Mouse (Mus musculus): ENCODE data around the gene Renbp.

Renbp gene

DNA sequence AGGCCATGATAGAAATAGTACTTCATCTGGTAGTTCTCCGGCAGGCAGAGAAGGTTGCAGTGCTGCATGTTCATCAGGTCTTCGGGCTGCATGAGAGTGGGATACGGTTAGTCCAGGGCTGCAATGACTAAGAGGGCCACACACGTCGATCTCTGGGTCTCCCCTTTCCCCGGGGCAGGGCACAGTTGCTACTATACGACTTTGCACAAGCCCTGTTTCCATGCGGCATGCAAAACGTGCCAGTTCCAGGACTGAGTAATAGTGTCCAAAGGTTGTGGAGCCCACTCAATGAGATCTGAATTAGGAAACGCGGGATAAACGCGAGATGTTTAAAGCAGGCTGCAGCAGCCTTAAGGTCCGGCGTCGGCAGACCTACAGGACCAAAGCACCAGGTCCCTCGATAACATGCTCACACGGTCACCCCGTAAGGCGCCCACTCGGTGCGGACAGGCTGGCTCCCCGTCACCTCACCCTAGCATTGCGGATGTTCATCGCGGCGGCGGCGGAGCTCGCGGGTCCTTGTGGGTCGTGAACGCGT lies 9.3 kb downstream of the Renbp start:
- no peak for DNase-seq (ENCODE audit: low read depth, low spot score)

DNA sequence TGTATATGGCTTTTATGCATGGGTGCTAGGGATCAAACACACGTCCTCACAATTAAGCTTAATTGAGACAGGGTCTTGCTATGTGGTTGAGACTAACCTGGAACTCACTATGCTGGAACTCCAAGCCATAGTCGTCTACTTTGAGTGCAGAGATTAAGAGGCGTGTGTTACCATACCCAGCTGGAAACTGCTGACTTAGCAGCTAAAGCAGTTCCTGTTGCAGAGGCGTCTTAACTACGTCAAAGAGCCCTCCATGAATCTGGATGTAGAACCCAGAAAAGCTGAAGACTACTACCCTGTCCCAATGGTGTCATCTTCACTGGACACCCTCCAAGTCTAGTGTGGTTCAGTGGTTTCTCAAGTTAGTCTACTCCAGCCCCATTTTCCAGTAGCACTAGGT lies 12.0 kb downstream of the Renbp start:
- no peak for DNase-seq (ENCODE audit: low read depth, low spot score)

- no peak for DNase-seq (ENCODE audit: low read depth, low spot score)
Observed at GRCm38 (mm10) chrX:73916945-73917344, 13.7 kb downstream of the Renbp start.

GRCm38 (mm10) chrX:73914827-73915703 lies 15.6 kb downstream of the Renbp start:
- peak; percentile 98 for DNase-seq (ENCODE audit: low read depth, low spot score)

DNA sequence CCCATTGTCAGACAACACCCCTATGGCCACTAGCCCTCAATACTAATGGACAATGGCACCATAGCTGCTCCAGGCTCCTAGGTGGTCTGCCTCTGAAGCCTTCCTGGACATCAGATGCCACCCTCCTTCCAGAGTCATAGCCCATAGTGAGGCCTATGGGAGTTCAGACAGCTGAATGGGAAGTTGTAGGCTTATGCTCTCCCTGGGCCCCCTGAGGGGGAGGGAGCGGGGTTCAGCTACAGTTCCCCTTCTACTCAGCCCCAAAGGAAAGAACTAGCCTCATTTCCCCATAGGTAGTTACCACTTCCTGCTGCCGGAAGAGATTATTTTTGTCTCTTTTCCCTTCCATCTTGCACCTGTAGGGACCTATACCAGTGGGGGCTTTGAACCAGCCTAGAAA lies 19.1 kb downstream of the Renbp start:
- DNase-seq (ENCODE audit: low read depth, low spot score) = no peak

DNA sequence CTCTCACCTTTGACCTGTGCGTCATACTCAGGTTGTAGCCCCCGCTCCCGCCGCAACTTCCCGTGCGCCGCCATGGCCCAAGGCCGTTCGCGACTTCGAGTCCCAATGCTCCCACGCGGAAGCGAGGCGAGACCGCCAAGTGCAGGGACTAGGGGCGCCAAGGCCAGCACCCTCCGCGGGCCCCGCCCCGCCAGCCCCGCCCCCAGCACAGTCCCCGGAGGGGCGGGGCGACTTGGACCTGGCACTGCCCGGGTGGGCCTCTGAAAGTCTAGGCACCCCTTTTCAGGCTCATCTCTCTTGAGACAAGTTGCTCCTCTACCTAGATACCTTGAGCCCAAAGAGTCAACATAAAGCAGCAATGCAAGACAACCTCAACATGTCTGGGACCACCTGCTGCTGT lies 19.5 kb downstream of the Renbp start:
- DNase-seq (ENCODE audit: low read depth, low spot score) = no peak

DNA sequence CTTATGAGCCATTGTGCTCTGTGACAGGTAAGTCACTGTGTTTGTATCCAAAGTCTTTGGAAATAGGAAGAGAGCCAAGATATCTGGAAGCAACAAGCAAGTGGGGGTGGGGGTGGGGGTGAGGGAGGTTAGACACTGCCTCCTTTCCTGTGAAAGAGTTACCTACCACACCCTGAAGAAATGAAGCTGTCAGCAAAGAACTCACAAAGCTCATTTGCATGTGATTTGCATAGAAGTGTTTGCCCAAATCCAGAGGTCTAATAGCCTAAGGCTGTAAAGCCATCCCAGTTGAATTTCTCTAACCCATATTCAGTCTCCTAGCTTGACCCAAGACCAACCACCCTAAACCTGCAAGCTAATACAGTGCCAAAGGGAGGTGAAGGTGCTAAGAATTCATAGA lies 20.2 kb downstream of the Renbp start:
- no peak for DNase-seq (ENCODE audit: low read depth, low spot score)

- DNase-seq (ENCODE audit: low read depth, low spot score) = no peak
Observed at GRCm38 (mm10) chrX:73910049-73910448, 20.6 kb downstream of the Renbp start.

DNA sequence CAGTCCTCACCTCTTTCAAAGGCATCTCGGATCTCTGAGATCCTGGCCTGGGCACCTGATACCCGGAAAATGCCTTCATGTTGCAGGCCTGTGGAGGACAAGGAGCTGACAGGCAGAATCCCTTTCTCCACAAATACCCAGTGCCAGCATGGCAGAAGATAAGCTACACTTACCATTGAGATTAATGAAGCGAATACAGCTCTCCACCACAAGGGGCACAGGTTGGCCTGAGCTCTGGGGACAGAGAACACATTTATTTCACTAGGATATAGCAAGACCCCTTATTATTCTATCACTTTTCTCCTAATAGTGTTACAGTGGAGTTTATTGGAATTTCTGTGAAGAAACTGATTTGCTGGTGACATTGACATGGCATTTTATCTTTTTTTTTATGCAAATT lies 32.7 kb downstream of the Renbp start:
- DNase-seq (ENCODE audit: low read depth, low spot score) = no peak

DNA sequence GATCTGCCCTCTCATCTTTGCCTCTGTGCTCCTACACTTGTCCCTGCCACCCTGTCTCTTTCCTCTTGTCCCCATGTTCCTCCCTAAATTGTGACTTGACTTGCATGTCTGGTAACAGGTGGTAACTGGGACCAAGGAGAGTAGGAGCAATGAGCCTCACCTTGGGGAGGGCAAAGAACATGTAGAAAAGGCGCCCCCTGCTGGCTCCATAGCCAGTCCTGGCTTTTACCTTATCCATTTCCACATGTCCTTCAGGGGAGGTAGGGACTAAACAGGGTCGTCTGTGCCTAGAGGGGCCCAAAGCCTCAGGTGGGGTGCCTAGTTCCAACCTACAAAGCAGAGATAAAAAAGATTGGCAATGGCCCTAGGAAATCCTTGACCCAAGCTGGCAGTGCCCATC lies 34.9 kb downstream of the Renbp start, which contains the start of gene L1cam:
Gene L1cam, minus strand, starts transcription at position 387 of the 400 bp plus-strand sequence.
- peak; percentile 51 for DNase-seq (ENCODE audit: low read depth, low spot score)

GRCm38 (mm10) chrX:73892833-73893232 lies 37.8 kb downstream of the Renbp start:
- no peak for DNase-seq (ENCODE audit: low read depth, low spot score)

DNA sequence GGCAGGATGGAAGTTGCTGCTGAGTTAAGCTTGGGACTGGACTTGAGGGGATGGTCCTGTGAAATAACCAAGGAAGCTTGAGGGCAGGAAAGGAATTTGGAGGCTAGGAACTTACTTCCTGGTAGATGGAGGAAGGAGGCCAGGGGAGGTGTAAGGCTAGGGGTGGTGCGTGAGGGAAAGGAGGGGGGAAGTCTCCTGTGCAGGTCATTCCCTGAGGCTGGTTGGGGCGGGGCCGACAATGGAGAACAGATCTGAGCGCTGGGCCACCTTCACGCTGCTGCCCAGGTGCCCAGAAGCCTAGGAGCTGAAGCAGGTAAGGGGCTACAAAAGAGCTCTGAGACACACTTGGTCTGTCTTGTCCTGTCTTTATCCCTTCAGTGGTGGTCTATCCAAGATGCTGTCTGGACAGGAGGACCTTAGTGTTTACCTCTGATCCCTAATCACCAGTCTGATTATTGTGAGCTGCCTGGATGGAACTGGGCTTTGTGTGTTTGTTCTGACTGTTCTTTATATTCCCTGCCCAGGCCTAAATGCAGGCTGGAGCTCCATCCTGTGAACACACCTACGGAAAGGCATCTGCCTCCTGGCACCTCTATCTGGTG lies 39.0 kb downstream of the Renbp start, which contains the start of gene Avpr2:
Gene Avpr2, plus strand, starts transcription at position 552 of the 602 bp plus-strand sequence.
- no peak for DNase-seq (ENCODE audit: low read depth, low spot score)

DNA sequence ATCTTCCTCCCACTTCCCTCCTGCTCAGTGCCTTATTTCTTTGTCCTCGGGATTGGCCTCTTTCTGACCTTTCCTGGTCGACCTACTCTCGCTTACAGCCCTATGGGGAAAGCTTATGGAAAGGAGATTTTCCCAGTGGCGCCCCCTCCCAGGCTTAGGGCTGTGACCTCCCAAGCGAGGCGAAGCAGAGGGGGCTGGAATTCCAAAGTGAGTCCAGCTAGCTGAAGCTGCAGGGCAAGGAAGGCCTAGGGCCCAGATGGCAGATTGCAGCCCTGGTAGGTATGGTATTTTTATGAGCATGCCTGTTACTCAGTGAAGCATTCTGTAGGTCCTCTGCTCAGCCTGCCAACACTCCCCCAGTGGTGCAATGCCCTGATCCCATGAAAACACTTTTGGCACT lies 49.2 kb downstream of the Renbp start:
- no peak for DNase-seq (ENCODE audit: low read depth, low spot score)

DNA sequence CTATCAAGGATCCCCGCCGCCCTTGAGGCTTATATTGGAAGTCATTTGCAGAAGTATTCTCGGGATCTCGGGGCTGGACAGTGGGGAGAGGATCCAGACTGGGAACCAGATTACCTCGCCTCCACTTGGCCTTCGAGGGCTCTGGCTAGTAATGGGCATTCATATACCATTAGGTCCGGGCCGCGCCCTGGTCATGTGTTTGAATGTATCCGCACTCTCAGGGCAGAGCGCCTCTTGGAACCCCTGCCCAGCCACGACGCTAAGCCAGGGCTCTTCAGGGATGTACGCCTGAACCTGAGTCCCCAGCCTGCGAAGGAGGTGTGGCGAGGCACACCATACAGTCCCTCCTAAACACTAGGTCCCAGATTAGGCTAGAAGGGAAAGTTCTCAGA lies 49.6 kb downstream of the Renbp start:
- no peak for DNase-seq (ENCODE audit: low read depth, low spot score)

GRCm38 (mm10) chrX:73880194-73881035 lies 50.2 kb downstream of the Renbp start:
- DNase-seq (ENCODE audit: low read depth, low spot score) = peak; percentile 9

- DNase-seq (ENCODE audit: low read depth, low spot score) = no peak
Observed at GRCm38 (mm10) chrX:73877014-73877413, 53.6 kb downstream of the Renbp start.

DNA sequence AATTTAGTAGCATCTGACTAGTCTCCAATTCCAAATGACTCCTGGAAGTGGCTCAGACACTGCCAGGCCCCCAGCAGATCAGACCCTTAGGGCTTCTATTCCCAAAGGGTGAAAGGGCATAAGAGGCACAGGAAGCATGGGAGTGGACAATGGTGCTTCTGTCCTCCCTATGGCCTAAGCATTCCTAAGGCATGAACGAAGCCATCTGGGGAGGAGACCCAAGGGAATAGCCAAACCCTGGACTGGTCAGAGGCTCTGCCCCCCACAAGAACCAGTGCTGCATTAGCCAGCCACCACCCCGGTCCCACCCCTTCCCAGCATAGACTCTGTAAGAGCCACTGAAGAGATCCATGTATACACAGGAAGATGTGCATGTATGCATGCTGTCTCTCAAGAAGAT lies 54.8 kb downstream of the Renbp start:
- DNase-seq (ENCODE audit: low read depth, low spot score) = no peak
